Mouse (Mus musculus): ENCODE measurements around the gene Agk.

Agk gene

DNA sequence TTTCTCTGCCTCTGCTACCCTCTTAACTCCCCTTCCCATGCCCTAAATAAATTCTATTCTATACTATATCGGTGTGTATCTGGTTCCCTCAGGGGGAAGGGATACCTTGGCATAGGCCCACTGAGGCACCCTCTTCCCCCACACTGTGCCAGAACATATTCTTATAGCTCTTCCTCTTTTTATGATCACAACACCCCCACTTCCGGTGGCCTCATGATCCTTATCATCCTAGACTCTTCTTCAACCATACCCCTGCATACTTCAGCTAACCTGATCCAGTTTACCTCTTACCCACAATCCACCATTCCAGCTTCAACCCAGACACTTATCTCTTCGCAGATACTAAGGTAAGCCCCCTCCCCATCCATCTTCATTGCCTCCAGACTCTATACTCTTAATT is 86.1 kb downstream of the Agk start:
- no peak for DNase-seq (ENCODE audit: low spot score in 2 of 2)

GRCm38 (mm10) chr6:40413046-40413445 is 88.1 kb downstream of the Agk start:
- no peak for DNase-seq (ENCODE audit: low spot score in 2 of 2)

- DNase-seq (ENCODE audit: low spot score in 2 of 2): no peak
These were observed 88.6 kb downstream of the Agk start for GRCm38 (mm10) chr6:40413565-40413964.

DNA sequence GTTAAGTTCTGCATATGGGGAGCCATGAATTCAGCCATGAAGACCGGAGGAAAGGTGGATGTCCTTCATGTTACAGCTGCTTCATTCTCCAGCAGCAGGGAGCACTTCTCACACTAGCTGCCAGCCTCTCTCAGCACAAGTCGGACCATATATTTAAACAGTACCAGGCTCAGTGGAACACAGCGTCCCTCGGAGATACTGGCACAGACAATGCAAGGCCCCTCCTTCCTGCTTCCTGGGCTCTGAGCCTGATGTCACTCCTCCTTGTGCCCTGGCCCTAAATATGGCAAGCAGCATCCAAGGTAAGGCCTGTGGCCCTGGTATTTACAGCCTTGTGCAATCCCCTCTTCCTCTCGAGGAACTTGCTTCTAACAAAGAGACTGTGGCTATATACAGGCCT is 90.8 kb downstream of the Agk start:
- DNase-seq (ENCODE audit: low spot score in 2 of 2): no peak

DNA sequence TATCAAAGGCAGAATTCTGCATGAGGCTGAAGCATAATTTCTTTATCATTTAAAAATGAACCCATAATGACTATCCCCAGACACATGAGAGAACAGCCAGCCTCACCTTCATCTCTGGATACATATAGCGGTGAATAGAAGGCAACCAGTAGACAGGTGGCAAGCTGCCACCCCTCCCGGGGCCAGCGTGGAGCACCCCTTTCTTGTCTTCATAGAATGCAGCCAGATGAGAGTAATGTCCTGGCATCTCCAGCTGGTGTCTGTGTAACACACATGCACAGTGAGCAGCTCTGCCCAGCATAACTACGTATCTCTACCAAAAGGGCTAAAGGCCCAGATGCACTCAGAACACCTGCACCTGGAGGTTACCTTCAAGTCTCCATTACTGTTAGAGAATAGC is 93.4 kb downstream of the Agk start:
- DNase-seq (ENCODE audit: low spot score in 2 of 2): no peak

GRCm38 (mm10) chr6:40421099-40421498 is 96.1 kb downstream of the Agk start:
- no peak for DNase-seq (ENCODE audit: low spot score in 2 of 2)

GRCm38 (mm10) chr6:40423013-40423412 is 98.0 kb downstream of the Agk start:
- DNase-seq (ENCODE audit: low spot score in 2 of 2): no peak

DNA sequence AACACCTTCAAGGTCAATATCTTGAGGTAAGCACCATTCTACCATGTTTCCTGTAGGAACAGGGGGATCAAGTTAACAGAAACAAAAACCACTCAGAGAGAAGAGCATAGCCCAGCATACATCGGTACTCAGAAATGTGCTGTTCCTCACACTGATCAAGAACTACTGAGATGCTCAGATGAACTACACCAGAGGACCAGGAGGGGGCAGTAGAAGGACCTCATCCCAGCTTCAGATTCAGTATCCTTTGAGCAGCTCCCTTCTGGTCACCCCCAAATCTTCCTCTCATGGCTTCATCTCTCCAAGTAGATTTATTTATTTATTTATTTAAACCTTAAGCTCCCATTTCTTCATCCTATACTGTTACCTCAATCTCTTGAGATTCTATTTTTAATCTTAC is 98.8 kb downstream of the Agk start:
- peak; percentile 33 to 58 for DNase-seq (ENCODE audit: low spot score in 2 of 2)

GRCm38 (mm10) chr6:40427441-40427840 is 102.5 kb downstream of the Agk start:
- DNase-seq (ENCODE audit: low spot score in 2 of 2): no peak

- DNase-seq (ENCODE audit: low spot score in 2 of 2): no peak
These were observed 103.7 kb downstream of the Agk start for GRCm38 (mm10) chr6:40428696-40429095.

DNA sequence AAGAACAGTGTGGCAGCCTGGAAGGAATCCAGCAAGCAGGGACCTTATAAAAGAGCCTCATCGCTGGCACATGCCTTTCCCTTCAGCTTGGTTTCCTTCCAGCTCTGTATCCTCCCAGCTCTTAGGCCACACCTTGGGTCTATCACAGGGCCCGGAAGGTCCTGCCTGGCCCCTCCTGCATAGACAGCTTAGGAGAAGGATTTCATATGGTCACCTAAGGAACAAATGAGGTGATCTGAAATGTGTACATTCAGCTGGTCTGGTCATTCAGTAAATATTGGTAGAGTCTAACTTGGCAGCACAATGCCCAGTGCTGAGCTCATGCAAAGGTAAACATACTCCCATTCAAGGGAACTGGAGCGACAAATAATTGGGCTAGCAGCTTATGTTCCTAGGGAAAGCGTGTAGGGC is 104.6 kb downstream of the Agk start:
- DNase-seq (ENCODE audit: low spot score in 2 of 2): no peak

GRCm38 (mm10) chr6:40430251-40430650 is 105.3 kb downstream of the Agk start:
- peak in 1 of 2 experiments; percentile 50 for DNase-seq (ENCODE audit: low spot score in 2 of 2)

- no peak for DNase-seq (ENCODE audit: low spot score in 2 of 2)
These were observed 105.9 kb downstream of the Agk start for GRCm38 (mm10) chr6:40430878-40431277.

DNA sequence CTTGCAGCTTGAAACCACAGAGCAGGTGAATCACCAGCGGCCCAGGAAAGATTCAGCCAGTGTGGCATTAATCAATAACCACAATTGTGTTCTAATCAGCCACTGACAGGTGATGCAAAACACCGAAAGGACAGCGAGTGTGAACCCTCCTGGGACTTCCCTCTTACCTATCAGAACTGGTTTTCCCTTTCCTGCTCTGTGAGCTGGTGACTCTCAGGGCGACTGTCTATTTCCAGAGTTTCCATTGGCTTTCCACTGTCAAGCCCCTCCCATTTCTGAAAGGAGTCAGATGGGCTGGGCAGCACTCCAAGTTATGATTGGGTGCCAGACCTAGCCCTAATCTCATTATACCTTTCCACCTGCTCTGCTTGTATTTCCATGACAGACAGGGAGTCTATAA is 106.4 kb downstream of the Agk start:
- DNase-seq (ENCODE audit: low spot score in 2 of 2): no peak

DNA sequence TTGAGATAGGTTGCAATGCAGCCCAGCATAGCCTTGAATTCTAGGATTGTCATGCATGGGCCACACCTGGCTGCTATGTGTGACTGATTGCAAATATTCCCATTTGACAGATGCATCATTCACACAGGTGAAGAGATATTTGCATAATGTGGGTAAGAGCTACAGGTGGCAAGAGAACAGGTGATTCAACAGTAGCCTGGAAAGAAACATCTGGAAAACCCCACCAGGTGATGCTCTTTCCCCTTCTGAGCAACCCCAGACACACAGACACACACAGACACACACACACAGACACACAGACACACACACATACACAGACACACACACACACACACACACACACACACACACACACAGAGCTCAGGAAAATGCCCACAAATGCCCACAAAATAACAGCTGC is 106.8 kb downstream of the Agk start:
- DNase-seq (ENCODE audit: low spot score in 2 of 2): no peak

- peak; percentile 19 to 67 for DNase-seq (ENCODE audit: low spot score in 2 of 2)
These were observed 107.6 kb downstream of the Agk start for GRCm38 (mm10) chr6:40432346-40433275.

DNA sequence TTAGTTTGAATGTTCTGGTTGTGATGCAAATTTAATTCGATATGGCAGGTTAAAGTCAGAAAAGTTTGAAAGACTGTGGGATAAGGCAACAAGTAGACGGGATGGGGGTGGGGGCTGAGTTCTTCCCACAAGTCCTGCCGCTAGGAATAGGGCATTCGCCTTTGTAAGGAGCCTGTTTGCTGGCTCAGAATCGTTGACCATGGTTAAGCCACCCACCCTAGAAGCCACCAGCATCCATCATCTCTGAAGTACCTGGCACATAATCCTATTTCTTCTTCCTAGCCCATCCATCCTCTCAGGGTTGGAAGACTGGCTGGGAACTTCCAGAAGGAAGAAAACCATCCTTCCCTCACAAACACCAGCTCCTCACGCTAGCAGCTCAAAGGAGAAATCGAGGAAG is 109.7 kb downstream of the Agk start:
- DNase-seq (ENCODE audit: low spot score in 2 of 2): no peak

DNA sequence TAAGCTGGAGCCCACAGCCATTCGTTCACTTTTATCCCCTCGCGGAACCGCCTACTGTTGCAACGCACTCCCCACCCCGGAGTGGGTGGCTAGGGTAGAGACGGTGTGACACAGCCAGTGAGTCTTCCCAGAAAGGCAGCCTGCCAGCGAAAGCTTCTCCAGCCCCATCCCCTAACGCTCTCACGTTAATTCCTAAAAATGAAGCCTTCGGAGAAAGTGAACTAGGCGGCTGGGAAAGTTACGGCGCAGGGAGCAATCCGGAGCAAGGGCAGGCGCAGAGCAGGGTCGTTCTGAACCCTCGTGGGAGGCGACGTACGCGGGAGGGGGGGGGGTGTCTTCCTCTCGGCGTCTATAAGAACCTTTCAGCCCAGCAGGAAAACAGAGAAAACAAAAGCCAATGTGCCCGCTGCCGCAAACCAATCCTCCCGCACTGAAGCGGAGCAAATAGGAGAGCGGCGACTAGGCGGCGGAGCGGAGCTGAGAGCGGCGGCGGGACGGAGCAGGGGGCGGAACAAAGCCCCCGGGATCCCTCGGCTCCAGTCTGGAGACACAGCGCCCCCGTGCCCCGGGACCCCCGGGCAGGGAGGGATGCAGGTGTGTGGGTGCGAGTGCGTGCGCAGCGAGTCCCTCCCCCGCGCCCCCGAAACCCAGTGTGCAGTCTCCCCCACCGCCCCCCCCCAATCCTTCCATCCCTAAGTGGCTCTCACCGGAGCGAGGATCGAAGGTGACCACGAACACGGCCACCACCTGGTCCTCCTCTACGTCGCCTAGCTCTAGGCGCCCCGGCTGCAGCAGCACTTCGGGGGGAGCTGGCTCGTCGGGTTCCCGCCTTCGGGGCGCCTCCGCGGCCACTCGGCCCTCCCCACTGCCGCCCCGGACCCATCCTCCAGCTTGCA is 110.4 kb downstream of the Agk start:
- peak in 1 of 2 experiments; percentile 21 for DNase-seq (ENCODE audit: low spot score in 2 of 2)

GRCm38 (mm10) chr6:40436047-40436483 is 111.1 kb downstream of the Agk start, which contains the start of gene E330009J07Rik:
Gene E330009J07Rik (minus strand): TSS chr6:40436135.
- peak; percentile 59 to 66 for DNase-seq (ENCODE audit: low spot score in 2 of 2)

- no peak for DNase-seq (ENCODE audit: low spot score in 2 of 2)
These were observed 114.0 kb downstream of the Agk start, which contains the start of gene Wee2 for GRCm38 (mm10) chr6:40438936-40439335. Gene Wee2 (plus strand): TSS chr6:40439088.

- DNase-seq (ENCODE audit: low spot score in 2 of 2): no peak
These were observed 114.8 kb downstream of the Agk start for GRCm38 (mm10) chr6:40439731-40440130.

- DNase-seq (ENCODE audit: low spot score in 2 of 2): no peak
These were observed 116.3 kb downstream of the Agk start for GRCm38 (mm10) chr6:40441276-40441675.
